Mouse (Mus musculus) left cerebral cortex, adult 2 months (tissue): ENCODE measurements around the gene Kif26b. TPM values are rescaled to one million over a fixed set of nuclear protein-coding genes. Genes with fewer than 3 reads are reported as not detected.

Experiments
- DNase-seq, 2 experiments: peaks; one replicate each; pipeline ENCODE4 v3.0.0; 2021 to 2022; ENCODE audit warnings: low spot score in 2 of 2, mixed read lengths in 1 of 2; ENCODE audit errors: extremely low spot score in 1 of 2
- H3K27ac ChIP-seq: fragments of 200-600 bp; 2 replicates; pipeline ENCODE4 v1.8.1; 2022
- H3K4me3 ChIP-seq: fragments of 200-600 bp; 2 replicates; pipeline ENCODE4 v1.8.1; 2022
- CTCF ChIP-seq: fragments of 200-600 bp; IDR thresholded peaks from 2 replicates; pipeline ENCODE4 v1.8.1; 2022; ENCODE audit warnings: antibody characterized with exemption, mild to moderate bottlenecking, moderate library complexity
- intact Hi-C: fragments of 180-260 bp; cut with DNase I; formaldehyde crosslinking; loops from one replicate; pipeline ENCODE4 v1.15.1; 2025
- total RNA-seq, 2 experiments: library from RNA; stranded (reverse); gene quantifications; 2 replicates each; pipeline ENCODE4 v1.2.3; 2021

Gene Kif26b
- total RNA-seq, 2 experiments from 2014 or later, result 8.3 to 10.5 TPM

GRCm38 (mm10) chr1:178571009-178571408 lies 42.1 kb downstream of the Kif26b start:
- Histone ChIP-seq H3K27ac (no peak overlapping the region), H3K4me3 (no peak overlapping the region)
- intact Hi-C loops, result no loop called here
- TF ChIP-seq CTCF, result no peak
- DNase-seq, result no peak

DNA sequence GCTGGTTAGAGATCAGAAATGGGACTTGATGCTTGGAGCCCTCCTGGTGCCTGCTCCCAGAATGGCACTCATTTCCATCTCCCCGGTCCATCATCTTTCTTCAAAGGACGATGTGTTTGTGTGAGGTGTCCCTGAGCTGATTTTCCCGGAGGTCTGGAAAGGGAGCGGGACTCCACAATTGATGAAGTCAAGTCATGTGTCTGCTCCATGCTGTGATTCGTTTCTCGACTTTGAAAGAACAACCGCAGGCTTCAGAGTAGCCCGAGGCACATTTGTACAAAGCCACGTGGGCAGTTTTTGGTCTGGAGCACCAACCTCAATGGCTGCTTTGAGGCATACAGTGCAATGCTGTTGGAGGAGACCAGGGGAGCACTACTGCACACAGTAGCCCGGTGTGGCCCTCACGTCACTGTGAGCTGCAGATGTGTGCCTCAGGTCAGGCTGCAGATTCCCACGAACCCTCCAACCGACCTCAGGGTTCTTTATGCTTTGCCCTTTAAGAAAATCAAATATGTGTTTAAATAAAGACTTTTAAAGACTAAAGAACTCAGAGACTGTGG lies 43.0 kb downstream of the Kif26b start:
- Histone ChIP-seq H3K4me3 (no peak overlapping the region), H3K27ac (no peak overlapping the region)
- no peak for TF ChIP-seq CTCF
- intact Hi-C loops, result no loop called here
- DNase-seq, result no peak

GRCm38 (mm10) chr1:178573406-178574032 lies 44.6 kb downstream of the Kif26b start:
- Histone ChIP-seq H3K27ac (no peak overlapping the region), H3K4me3 (no peak overlapping the region)
- no peak for TF ChIP-seq CTCF
- DNase-seq, result no peak
- intact Hi-C loops, result no loop called here

GRCm38 (mm10) chr1:178575706-178576105 lies 46.8 kb downstream of the Kif26b start:
- DNase-seq, result no peak
- intact Hi-C loops, result no loop called here
- Histone ChIP-seq H3K4me3 (no peak overlapping the region), H3K27ac (no peak overlapping the region)
- TF ChIP-seq CTCF, result no peak

DNA sequence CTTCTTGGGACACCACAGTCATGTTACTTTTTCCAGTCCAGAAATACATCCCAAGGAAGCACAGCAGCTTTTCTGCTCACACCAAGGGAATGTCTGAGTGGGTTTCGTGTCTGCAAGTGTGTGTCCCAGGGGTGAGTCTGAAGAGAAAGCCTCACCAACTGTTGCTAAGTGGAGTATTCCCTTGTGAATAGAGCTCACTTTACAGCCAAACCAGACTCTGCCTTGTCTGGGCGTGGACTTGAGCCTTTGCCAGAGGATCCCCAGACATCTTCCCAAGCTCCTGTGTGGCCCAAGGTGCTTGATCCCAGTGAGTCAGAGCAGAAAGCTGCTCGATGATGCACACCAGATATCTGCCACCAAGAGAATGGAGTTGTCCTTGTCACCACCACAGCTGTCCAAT lies 48.0 kb downstream of the Kif26b start:
- H3K27ac ChIP-seq, result no peak overlapping the region
- DNase-seq, result no peak
- intact Hi-C loops, result no loop called here
- no peak for TF ChIP-seq CTCF
- no peak overlapping the region for H3K4me3 ChIP-seq

GRCm38 (mm10) chr1:178585366-178586020 lies 56.6 kb downstream of the Kif26b start:
- H3K27ac ChIP-seq, result no peak overlapping the region
- intact Hi-C loops, result no loop called here
- no peak for DNase-seq
- no peak overlapping the region for H3K4me3 ChIP-seq
- no peak for TF ChIP-seq CTCF

DNA sequence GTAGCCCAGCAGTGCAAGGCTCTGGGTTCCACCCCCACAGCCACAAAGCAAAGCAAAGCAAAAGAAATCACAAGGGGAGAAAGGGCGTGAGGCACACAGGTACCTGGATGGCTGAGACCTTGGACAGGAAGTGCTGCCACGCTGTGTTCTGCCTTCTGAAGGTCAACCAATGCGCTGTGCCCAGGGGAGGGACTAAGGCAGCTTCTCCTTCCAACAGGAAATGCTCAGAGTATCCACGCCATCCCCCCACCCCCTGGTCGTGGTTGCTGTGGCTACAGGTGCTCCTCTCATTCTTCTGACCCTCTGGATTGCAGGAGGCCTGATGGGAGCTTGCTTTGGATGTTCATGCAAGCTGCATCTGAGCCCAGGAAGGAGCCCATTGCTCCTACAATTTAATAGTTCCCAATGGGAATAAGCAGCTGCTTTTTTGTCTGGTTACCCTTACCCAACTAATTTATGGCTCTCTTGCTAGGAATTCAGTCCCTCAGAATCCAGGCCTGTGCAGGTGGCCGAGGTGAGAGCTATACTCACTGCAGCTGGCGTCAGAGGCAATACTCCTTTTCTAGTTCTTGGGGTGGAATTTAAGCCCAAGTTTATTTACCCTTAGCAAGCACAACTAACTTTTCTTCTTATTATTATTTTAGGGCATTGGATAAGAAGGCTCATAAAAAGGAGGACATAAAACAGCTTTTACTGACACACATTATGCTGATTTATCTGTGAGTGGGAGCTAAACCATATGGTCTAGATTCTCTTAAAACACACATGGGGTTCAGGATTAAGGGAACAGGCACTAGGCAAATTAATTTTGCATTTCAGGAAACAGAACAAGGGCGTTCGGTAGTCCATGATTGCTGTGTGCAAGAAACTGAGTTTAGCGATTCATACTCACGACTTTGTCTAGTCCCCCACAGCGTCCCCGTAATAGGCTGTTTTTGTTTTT lies 61.6 kb downstream of the Kif26b start:
- DNase-seq, result no peak
- no peak overlapping the region for H3K27ac ChIP-seq
- TF ChIP-seq CTCF, result no peak

DNA sequence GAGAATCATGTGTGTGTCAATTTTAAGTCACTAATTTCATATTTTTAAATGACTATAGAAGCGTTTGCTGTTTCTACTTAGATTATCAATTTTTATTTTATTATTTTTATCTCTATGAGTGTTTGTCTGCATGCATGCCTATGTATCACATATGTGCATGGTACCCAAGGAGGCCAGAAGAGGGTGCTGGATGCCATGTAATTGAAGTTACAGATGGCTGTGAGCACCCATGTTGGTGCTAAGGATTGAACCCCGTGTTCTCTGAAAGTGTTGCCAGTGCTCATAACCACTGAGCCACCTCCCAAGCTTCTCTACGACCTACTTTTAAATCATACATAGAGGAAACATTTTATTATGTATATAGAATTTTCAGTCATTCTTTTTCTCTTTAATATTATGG lies 68.2 kb downstream of the Kif26b start:
- Histone ChIP-seq H3K4me3 (no peak overlapping the region), H3K27ac (no peak overlapping the region)
- TF ChIP-seq CTCF, result no peak; the same call in 1 of the 2 replicates
- intact Hi-C loops, result no loop called here
- DNase-seq, result no peak

More for the DNA sequence above, 61.6 kb downstream of the Kif26b start:
- H3K4me3 ChIP-seq, result no peak overlapping the region
- intact Hi-C loops, result no loop called here

GRCm38 (mm10) chr1:178597757-178598156 lies 68.8 kb downstream of the Kif26b start:
- intact Hi-C loops, result no loop called here
- no peak overlapping the region for H3K4me3 ChIP-seq
- DNase-seq, result no peak
- no peak for TF ChIP-seq CTCF
- H3K27ac ChIP-seq, result no peak overlapping the region

- TF ChIP-seq CTCF, result no peak
- no peak overlapping the region for H3K4me3 ChIP-seq
- H3K27ac ChIP-seq, result no peak overlapping the region
- no peak for DNase-seq
- intact Hi-C loops, result no loop called here
Measured at GRCm38 (mm10) chr1:178600851-178601569, 72.1 kb downstream of the Kif26b start.

GRCm38 (mm10) chr1:178609151-178609775 lies 80.3 kb downstream of the Kif26b start:
- TF ChIP-seq CTCF, result no peak
- no peak for DNase-seq
- Histone ChIP-seq H3K4me3 (no peak overlapping the region), H3K27ac (no peak overlapping the region)
- intact Hi-C loops, result no loop called here
